ENCODE assay signal across 23 mouse cellular contexts in the genomic region with DNA sequence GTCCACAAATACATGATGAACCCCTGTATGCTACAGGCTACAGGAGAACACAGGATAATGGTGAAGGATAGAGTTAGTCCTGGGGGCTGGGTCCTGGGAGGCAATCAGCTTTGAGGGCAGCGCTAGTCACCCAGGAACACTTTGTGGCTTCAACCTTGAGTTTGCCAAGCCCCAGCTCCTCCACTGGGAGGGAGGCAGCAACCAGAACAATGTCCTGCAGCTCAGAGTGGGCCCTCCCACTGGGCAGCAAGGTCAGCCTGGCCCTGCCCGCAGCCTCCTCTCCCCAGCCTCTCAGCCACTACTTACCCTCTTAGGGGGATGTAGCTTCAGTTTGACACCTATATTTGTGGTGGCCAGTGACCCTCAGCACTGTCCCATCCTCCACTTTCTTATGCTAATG.
"Had no signal": no experiment of that assay in that cellular context is flagged by ENCODE, and none has a peak within 500 bp of the region (broad histone marks: within the 10 kb centered on the region; RNA-seq: fewer than 3 reads in every experiment).

No protein-coding gene starts in this region.

- H3K27ac ChIP-seq: layer of hippocampus, adult 2 months; limb, embryonic 10.5 days; limb, embryonic 13.5 days; liver, embryonic 12.5 days; liver, embryonic 15.5 days; lung, embryonic 15.5 days; midbrain, embryonic 15.5 days; neural tube, embryonic 12.5 days; neural tube, embryonic 15.5 days; stomach, embryonic 15.5 days had no signal

- ATAC-seq: liver, embryonic 12.5 days; midbrain, embryonic 15.5 days had no signal

- DNase-seq: kidney, adult 11 months; kidney, adult 9 months; layer of hippocampus, adult 9-11 months; liver; lung, adult 18-20 months; lung, postnatal 10 days; lung, postnatal 36 days; retina, postnatal 1 day; right cerebral cortex, postnatal 25 days; spleen, adult 18-20 months; thymus, postnatal 36 days had no signal

- H3K36me3 ChIP-seq: limb, embryonic 10.5 days; limb, embryonic 13.5 days; liver, embryonic 12.5 days; liver, embryonic 15.5 days; lung, embryonic 15.5 days; midbrain, embryonic 15.5 days; neural tube, embryonic 12.5 days; neural tube, embryonic 15.5 days; stomach, embryonic 15.5 days had no signal

- H3K4me3 ChIP-seq: layer of hippocampus, adult 2 months; limb, embryonic 10.5 days; limb, embryonic 13.5 days; liver, embryonic 12.5 days; liver, embryonic 15.5 days; lung, embryonic 15.5 days; megakaryocyte, embryonic 14.5 days; midbrain, embryonic 15.5 days; neural tube, embryonic 12.5 days; neural tube, embryonic 15.5 days; stomach, embryonic 15.5 days had no signal

- H3K4me2 ChIP-seq: limb, embryonic 13.5 days; liver, embryonic 12.5 days; liver, embryonic 15.5 days; lung, embryonic 15.5 days; midbrain, embryonic 11.5 days; midbrain, embryonic 15.5 days; neural tube, embryonic 12.5 days; neural tube, embryonic 15.5 days; stomach, embryonic 15.5 days had no signal

- H3K9ac ChIP-seq: limb, embryonic 13.5 days; liver, embryonic 12.5 days; liver, embryonic 15.5 days; lung, embryonic 15.5 days; midbrain, embryonic 15.5 days; neural tube, embryonic 12.5 days; neural tube, embryonic 15.5 days; stomach, embryonic 15.5 days had no signal

- H3K9me3 ChIP-seq: limb, embryonic 10.5 days; limb, embryonic 13.5 days; liver, embryonic 12.5 days; liver, embryonic 15.5 days; lung, embryonic 15.5 days; megakaryocyte, embryonic 14.5 days; midbrain, embryonic 15.5 days; neural tube, embryonic 12.5 days; neural tube, embryonic 15.5 days; stomach, embryonic 15.5 days had no signal
